Mouse (Mus musculus): Measurements from ENCODE around the gene Ankrd44.

DNA sequence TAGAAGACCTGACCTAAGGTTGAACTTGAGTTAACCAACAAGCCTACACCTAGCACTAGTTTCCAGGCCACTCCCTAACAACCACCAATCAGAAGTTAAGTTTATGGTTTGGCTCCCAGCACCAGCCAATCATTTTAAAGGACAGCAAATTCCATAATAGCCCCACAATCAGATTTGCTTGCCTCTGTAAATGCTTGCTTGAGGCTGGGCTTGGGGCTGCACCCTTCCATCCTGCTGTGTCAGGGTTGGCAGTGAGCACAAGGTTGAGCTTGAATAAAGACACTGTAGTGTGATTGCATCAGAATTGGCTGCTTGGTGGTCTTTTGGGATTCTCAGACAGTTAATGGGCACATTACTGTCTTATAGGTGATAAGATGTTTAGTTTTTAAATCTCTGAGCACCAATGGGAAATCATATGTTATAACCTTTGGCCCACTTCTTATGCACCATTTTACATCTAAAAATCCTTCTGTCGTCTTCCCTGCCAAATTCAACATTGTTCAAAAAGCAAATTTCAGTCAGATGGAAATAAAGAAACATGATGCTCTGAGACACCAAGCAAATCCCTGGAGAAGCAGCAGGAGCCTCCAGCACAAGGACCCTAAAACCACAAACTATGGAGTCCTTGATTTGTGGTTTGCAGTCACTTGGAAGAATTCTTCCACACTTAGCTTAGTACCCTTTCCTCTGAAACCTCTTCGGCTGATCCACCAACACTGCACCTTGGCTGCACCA, 119.9 kb downstream of the Ankrd44 start:
- no peak for TF ChIP-seq POLR2A (IDR thresholded peaks at IDR 0.05; ENCODE audit: insufficient read depth, low read depth, low read length)
- TF ChIP-seq CTCF (IDR thresholded peaks at IDR 0.05): no peak

All from heart, adult 2 months (tissue).